Mouse (Mus musculus) gastrocnemius, postnatal 14 days (tissue): ENCODE results near the gene Havcr1. TPM values are rescaled to one million over a fixed set of nuclear protein-coding genes. Genes with fewer than 3 reads are reported as not detected.
"Not testable (repeated sequence)": the region's sequence is repeated elsewhere in the genome, so short reads cannot be mapped to it uniquely, and the experiment has no call there.

Source experiments
- DNase-seq: peaks from one replicate; pipeline ENCODE4 v3.0.0; 2021; ENCODE audit warnings: mixed read lengths
- intact Hi-C: fragments of 180-260 bp; cut with DNase I; formaldehyde crosslinking; loops from one replicate; pipeline ENCODE4 v1.15.1; 2025; ENCODE audit warnings: low total_unique reads
- long read RNA-seq, 2 experiments: library from polyadenylated mRNA; stranded (forward); transcript quantifications; one replicate each; pipeline ENCODE4 v2.0.0; 2021
- total RNA-seq, 2 experiments: library from RNA; stranded (reverse); gene quantifications; 2 replicates each; pipeline ENCODE4 v1.2.3; 2021

Havcr1 gene
- total RNA-seq, result not detected
- long read RNA-seq, experiment 1, result 0 reads
- long read RNA-seq, experiment 2, result 0 reads

GRCm38 (mm10) chr11:46735076-46735475 lies at the start of gene Havcr1:
Havcr1 (plus strand) TSS chr11:46735080.
- intact Hi-C loops, DNase-seq: not testable (repeated sequence)

- DNase-seq, result no peak
- intact Hi-C loops, result no loop called here
Observed at GRCm38 (mm10) chr11:46690136-46690535, 44.7 kb upstream of the Havcr1 start.

GRCm38 (mm10) chr11:46695849-46696248 lies 39.0 kb upstream of the Havcr1 start:
- DNase-seq, intact Hi-C loops: not testable (repeated sequence)

- no peak for DNase-seq
- intact Hi-C loops, result no loop called here
Observed at GRCm38 (mm10) chr11:46697433-46698277, 37.2 kb upstream of the Havcr1 start.

GRCm38 (mm10) chr11:46698278-46698655 lies 36.6 kb upstream of the Havcr1 start:
- intact Hi-C loops, result no loop called here
- no peak for DNase-seq

- no peak for DNase-seq
- intact Hi-C loops, result no loop called here
Observed at GRCm38 (mm10) chr11:46698830-46699229, 36.0 kb upstream of the Havcr1 start.

GRCm38 (mm10) chr11:46706664-46707356 lies 28.1 kb upstream of the Havcr1 start, which contains the start of gene Timd2:
Timd2 (minus strand) TSS chr11:46707061.
- intact Hi-C loops, result no loop called here
- no peak for DNase-seq

- DNase-seq, result no peak
- intact Hi-C loops, result no loop called here
Observed at GRCm38 (mm10) chr11:46731541-46732070, 3.3 kb upstream of the Havcr1 start.

- intact Hi-C loops, result no loop called here
- no peak for DNase-seq
Observed at GRCm38 (mm10) chr11:46733242-46733789, 1.6 kb upstream of the Havcr1 start.

GRCm38 (mm10) chr11:46734617-46735016 lies 263 bp upstream of the Havcr1 start:
- intact Hi-C loops, result no loop called here
- no peak for DNase-seq

- DNase-seq, result no peak
- intact Hi-C loops, result no loop called here
Observed at GRCm38 (mm10) chr11:46739501-46739900, 4.6 kb downstream of the Havcr1 start.

GRCm38 (mm10) chr11:46740886-46741285 lies 6.0 kb downstream of the Havcr1 start:
- no peak for DNase-seq
- intact Hi-C loops, result no loop called here

- no peak for DNase-seq
- intact Hi-C loops, result no loop called here
Observed at GRCm38 (mm10) chr11:46741716-46742115, 6.8 kb downstream of the Havcr1 start.

GRCm38 (mm10) chr11:46747996-46748395 lies 13.1 kb downstream of the Havcr1 start:
- intact Hi-C loops, result no loop called here
- DNase-seq, result no peak

- intact Hi-C loops, result no loop called here
- DNase-seq, result no peak
Observed at GRCm38 (mm10) chr11:46753662-46754061, 18.8 kb downstream of the Havcr1 start.

- no peak for DNase-seq
- intact Hi-C loops, result no loop called here
Observed at GRCm38 (mm10) chr11:46754669-46755068, 19.8 kb downstream of the Havcr1 start.

- intact Hi-C loops, DNase-seq: not testable (repeated sequence)
Observed at GRCm38 (mm10) chr11:46755714-46756113, 20.8 kb downstream of the Havcr1 start.

GRCm38 (mm10) chr11:46776879-46777278 lies 42.0 kb downstream of the Havcr1 start:
- no peak for DNase-seq
- intact Hi-C loops, result no loop called here

GRCm38 (mm10) chr11:46779811-46780210 lies 44.9 kb downstream of the Havcr1 start:
- intact Hi-C loops, result no loop called here

GRCm38 (mm10) chr11:46804440-46804839 lies 69.6 kb downstream of the Havcr1 start:
- intact Hi-C loops, result no loop called here
- DNase-seq, result no peak

More at GRCm38 (mm10) chr11:46779811-46780210, 44.9 kb downstream of the Havcr1 start:
- DNase-seq, result no peak
